Mouse (Mus musculus): Measurements from ENCODE around the gene Atp6v0d1. TPM values are rescaled to one million over a fixed set of nuclear protein-coding genes. Genes with fewer than 3 reads are reported as not detected.

Gene Atp6v0d1
- total and polyA plus RNA-seq, 3 experiments = 48.8 to 53.6 (median 51.0) TPM

DNA sequence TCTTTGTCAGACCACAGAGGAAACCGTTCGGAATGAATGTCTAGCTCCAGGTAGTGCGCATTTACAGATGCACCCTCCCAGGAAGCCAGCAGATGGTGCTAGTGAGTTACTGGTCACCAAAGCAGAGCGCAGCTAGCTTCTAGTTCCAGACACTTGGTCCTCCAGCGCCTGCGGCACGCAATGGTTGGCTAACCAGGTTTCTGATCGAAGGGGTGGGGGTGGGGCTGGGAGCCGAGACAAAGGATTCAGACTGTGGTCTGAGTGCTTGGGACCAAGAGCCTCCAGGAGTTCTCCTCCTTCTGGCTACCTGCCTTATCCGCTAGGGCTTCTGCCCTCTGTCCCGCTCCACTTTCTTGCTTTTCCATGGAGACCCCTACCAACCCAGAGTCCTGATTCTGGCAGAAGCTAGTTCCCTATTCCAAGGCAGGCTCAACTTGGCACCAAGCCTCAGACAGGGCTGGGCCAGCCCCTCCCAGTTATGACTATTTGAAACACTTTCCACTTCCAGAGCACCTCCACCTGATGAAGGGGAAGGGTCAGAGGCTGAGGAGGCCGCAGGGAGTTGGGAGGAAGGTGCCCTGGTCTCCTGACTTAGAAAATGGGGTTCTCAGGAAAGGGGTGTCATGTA, 49.7 kb downstream of the Atp6v0d1 start:
- TF ChIP-seq RCOR1 (conservative IDR thresholded peaks at IDR 0.05; ENCODE audit: low read depth, low read length) (no peak), TCF12 (IDR thresholded peaks at IDR 0.05; ENCODE audit: low read depth, low read length) (no peak), USF2 (conservative IDR thresholded peaks at IDR 0.05; ENCODE audit: low read depth, low read length) (no peak), RAD21 (IDR thresholded peaks at IDR 0.05; ENCODE audit: low read depth, low read length) (peak; percentile 77), MXI1 (IDR thresholded peaks at IDR 0.05; ENCODE audit: low read depth, low read length) (no peak), SMC3 (IDR thresholded peaks at IDR 0.05; ENCODE audit: low read depth, low read length) (peak; percentile 81), CHD2 (IDR thresholded peaks at IDR 0.05; ENCODE audit: low read length) (no peak), JUND (conservative IDR thresholded peaks at IDR 0.05; ENCODE audit: low read depth, low read length) (no peak), CTCF (conservative IDR thresholded peaks at IDR 0.05 in 1 of 2, IDR thresholded peaks at IDR 0.05 in 1 of 2; ENCODE audit: low read depth in 2 of 2, low read length in 2 of 2) (peak; percentile 81 to 89)
- Histone ChIP-seq H3K27me3 (replicated peaks) (peaks cover 23% of the 10 kb centered on the region), H3K9me3 (replicated peaks; ENCODE audit: low read length) (no peaks in the 10 kb centered on the region), H3K79me2 (replicated peaks; ENCODE audit: control insufficient read depth, extremely low read depth, insufficient read depth, poor library complexity, severe bottlenecking) (no peaks in the 10 kb centered on the region), H3K27ac (ENCODE audit: insufficient read depth, low read depth) (no peak overlapping the region), H3K9ac (ENCODE audit: insufficient read depth, low read depth) (no peak overlapping the region), H3K36me3 (replicated peaks in 1 of 2; ENCODE audit: control insufficient read depth in 1 of 2, insufficient read depth in 1 of 2, low read length in 1 of 2) (peaks cover under 1 to 6% of the 10 kb centered on the region in 2 experiments), H3K4me1 (ENCODE audit: control insufficient read depth in 1 of 2, insufficient read depth in 2 of 2) (peaks cover 4 to 10% of the 10 kb centered on the region in 2 experiments), H3K4me3 (replicated peaks in 1 of 3; ENCODE audit: low read depth in 2 of 3, low read length in 2 of 3, poor library complexity in 1 of 3) (no peak overlapping the region), H3K4me2 (ENCODE audit: insufficient read depth, low read depth, poor library complexity, severe bottlenecking) (0 out of 2 replicates have a peak overlapping the region, but pooled peaks have one; percentile 19)
- dilution Hi-C loops (cut with MboI; ENCODE audit: extremely low pct_ligation_motif_present, extremely low pct_unique_long_range_greater_than_20kb, low sequenced_read_pairs) = no loop called here
- in situ Hi-C loops (cut with MboI; ENCODE audit: low pct_ligation_motif_present, low pct_unique_long_range_greater_than_20kb, low sequenced_read_pairs) = no loop called here
- DNase-seq (ENCODE audit: extremely low read depth) = peak; percentile 70

DNA sequence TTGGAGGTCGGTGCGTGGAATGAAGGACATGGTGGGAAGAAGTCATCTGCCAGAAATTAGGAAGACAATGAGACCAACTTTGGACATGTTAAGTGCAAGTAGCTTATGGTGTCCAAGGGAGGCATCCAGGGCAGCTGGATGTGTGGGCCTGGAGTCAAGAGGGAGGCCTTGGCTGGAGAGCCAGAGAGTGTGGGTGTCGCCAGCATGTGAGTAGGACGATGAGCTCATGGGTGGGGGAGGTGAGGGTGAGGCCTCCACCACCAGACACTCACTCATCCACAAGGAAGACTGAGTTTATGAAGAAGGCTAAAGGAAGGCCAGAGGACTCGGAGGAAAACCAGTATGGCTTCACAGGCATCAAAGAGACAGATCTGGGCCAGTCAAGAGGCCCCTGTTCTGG, 51.2 kb downstream of the Atp6v0d1 start:
- in situ Hi-C loops (cut with MboI; ENCODE audit: low pct_ligation_motif_present, low pct_unique_long_range_greater_than_20kb, low sequenced_read_pairs) (loop anchor here (5.0 kb wide), 1 partner anchor 33 kb away; no protein-coding TSS in a partner anchor), dilution Hi-C loops (cut with MboI; ENCODE audit: extremely low pct_ligation_motif_present, extremely low pct_unique_long_range_greater_than_20kb, low sequenced_read_pairs) (no loop called here)
- no peak for DNase-seq (ENCODE audit: extremely low read depth)
- Histone ChIP-seq H3K27ac (ENCODE audit: insufficient read depth, low read depth) (no peak overlapping the region), H3K79me2 (replicated peaks; ENCODE audit: control insufficient read depth, extremely low read depth, insufficient read depth, poor library complexity, severe bottlenecking) (no peaks in the 10 kb centered on the region), H3K9ac (ENCODE audit: insufficient read depth, low read depth) (no peak overlapping the region), H3K4me2 (ENCODE audit: insufficient read depth, low read depth, poor library complexity, severe bottlenecking) (no peak overlapping the region), H3K4me3 (replicated peaks in 1 of 3; ENCODE audit: low read depth in 2 of 3, low read length in 2 of 3, poor library complexity in 1 of 3) (no peak overlapping the region), H3K27me3 (replicated peaks) (peaks cover 23% of the 10 kb centered on the region), H3K9me3 (replicated peaks; ENCODE audit: low read length) (no peaks in the 10 kb centered on the region), H3K4me1 (ENCODE audit: control insufficient read depth in 1 of 2, insufficient read depth in 2 of 2) (peaks cover 5 to 21% of the 10 kb centered on the region in 2 experiments), H3K36me3 (replicated peaks in 1 of 2; ENCODE audit: control insufficient read depth in 1 of 2, insufficient read depth in 1 of 2, low read length in 1 of 2) (no peaks in the 10 kb centered on the region)
- TF ChIP-seq MAFK (IDR thresholded peaks at IDR 0.05; ENCODE audit: insufficient replicate concordance, low read length) (no peak), MAX (IDR thresholded peaks at IDR 0.05; ENCODE audit: low read length) (no peak), ZKSCAN1 (IDR thresholded peaks at IDR 0.05; ENCODE audit: borderline replicate concordance, low read depth, low read length) (no peak), RCOR1 (conservative IDR thresholded peaks at IDR 0.05; ENCODE audit: low read depth, low read length) (no peak), USF2 (conservative IDR thresholded peaks at IDR 0.05; ENCODE audit: low read depth, low read length) (no peak), MXI1 (IDR thresholded peaks at IDR 0.05; ENCODE audit: low read depth, low read length) (no peak)

DNA sequence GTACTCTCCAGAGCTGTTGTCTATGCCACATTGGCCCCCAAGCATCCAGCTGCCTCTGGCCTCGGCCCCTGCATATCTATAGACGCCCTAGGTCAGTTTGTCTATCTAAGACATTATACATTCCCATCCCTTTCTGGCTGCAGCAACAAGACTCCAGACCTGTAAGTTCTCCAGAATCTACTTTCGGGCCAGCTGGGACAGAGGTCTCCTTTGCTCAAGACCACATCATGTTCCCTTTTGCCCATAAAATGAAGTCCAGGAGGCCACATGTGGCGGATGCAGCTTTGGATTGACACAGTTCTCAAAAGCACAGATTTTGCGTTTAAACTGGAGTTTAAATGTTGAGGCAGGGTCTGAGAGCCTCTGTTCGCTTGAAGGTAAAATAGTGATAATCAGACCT, 51.7 kb downstream of the Atp6v0d1 start:
- Histone ChIP-seq H3K27ac (ENCODE audit: insufficient read depth, low read depth) (no peak overlapping the region), H3K4me2 (ENCODE audit: insufficient read depth, low read depth, poor library complexity, severe bottlenecking) (no peak overlapping the region), H3K36me3 (replicated peaks in 1 of 2; ENCODE audit: control insufficient read depth in 1 of 2, insufficient read depth in 1 of 2, low read length in 1 of 2) (no peaks in the 10 kb centered on the region), H3K9me3 (replicated peaks; ENCODE audit: low read length) (no peaks in the 10 kb centered on the region), H3K27me3 (replicated peaks) (peaks cover 23% of the 10 kb centered on the region), H3K4me3 (replicated peaks in 1 of 3; ENCODE audit: low read depth in 2 of 3, low read length in 2 of 3, poor library complexity in 1 of 3) (no peak overlapping the region), H3K4me1 (ENCODE audit: control insufficient read depth in 1 of 2, insufficient read depth in 2 of 2) (peaks cover 8 to 24% of the 10 kb centered on the region in 2 experiments), H3K9ac (ENCODE audit: insufficient read depth, low read depth) (no peak overlapping the region), H3K79me2 (replicated peaks; ENCODE audit: control insufficient read depth, extremely low read depth, insufficient read depth, poor library complexity, severe bottlenecking) (no peaks in the 10 kb centered on the region)
- in situ Hi-C loops (cut with MboI; ENCODE audit: low pct_ligation_motif_present, low pct_unique_long_range_greater_than_20kb, low sequenced_read_pairs) = loop anchor here (5.0 kb wide), 1 partner anchor 33 kb away; no protein-coding TSS in a partner anchor
- dilution Hi-C loops (cut with MboI; ENCODE audit: extremely low pct_ligation_motif_present, extremely low pct_unique_long_range_greater_than_20kb, low sequenced_read_pairs) = no loop called here
- no peak for DNase-seq (ENCODE audit: extremely low read depth)
- TF ChIP-seq MYC (IDR thresholded peaks at IDR 0.05; ENCODE audit: low read depth, low read length) (no peak), USF2 (conservative IDR thresholded peaks at IDR 0.05; ENCODE audit: low read depth, low read length) (no peak), CTCF (conservative IDR thresholded peaks at IDR 0.05 in 1 of 2, IDR thresholded peaks at IDR 0.05 in 1 of 2; ENCODE audit: low read depth in 2 of 2, low read length in 2 of 2) (no peak), ZKSCAN1 (IDR thresholded peaks at IDR 0.05; ENCODE audit: borderline replicate concordance, low read depth, low read length) (no peak), ZMIZ1 (IDR thresholded peaks at IDR 0.05; ENCODE audit: low read depth, low read length) (no peak), RCOR1 (conservative IDR thresholded peaks at IDR 0.05; ENCODE audit: low read depth, low read length) (no peak), POLR2AphosphoS2 (IDR thresholded peaks at IDR 0.05; ENCODE audit: low read depth, low read length) (no peak), SMC3 (IDR thresholded peaks at IDR 0.05; ENCODE audit: low read depth, low read length) (no peak), MXI1 (IDR thresholded peaks at IDR 0.05; ENCODE audit: low read depth, low read length) (no peak), SIN3A (IDR thresholded peaks at IDR 0.05; ENCODE audit: low read length) (no peak), POLR2A (IDR thresholded peaks at IDR 0.05; ENCODE audit: low read depth, low read length) (no peak), MAX (IDR thresholded peaks at IDR 0.05; ENCODE audit: low read length) (no peak), MAFK (IDR thresholded peaks at IDR 0.05; ENCODE audit: insufficient replicate concordance, low read length) (no peak), TCF12 (IDR thresholded peaks at IDR 0.05; ENCODE audit: low read depth, low read length) (no peak)
